Mouse (Mus musculus): ENCODE measurements at regions not wholly inside any gene's neighbourhood (a gene's known extent, or its start where the extent isn't known, plus 50 kb on each side); places are given as distances from the start of the nearest gene placed in this dataset.

- no peak for DNase-seq
Observed at GRCm38 (mm10) chr8:109155489-109155888, 338.3 kb upstream of the Pmfbp1 start.

GRCm38 (mm10) chr8:109156016-109156415 is 337.8 kb upstream of the Pmfbp1 start:
- DNase-seq: no peak

- no peak for DNase-seq
Observed at GRCm38 (mm10) chr8:109172701-109173100, 321.1 kb upstream of the Pmfbp1 start.

- peak; percentile 47 for DNase-seq
Observed at GRCm38 (mm10) chr8:109185558-109186198, 308.1 kb upstream of the Pmfbp1 start.

GRCm38 (mm10) chr8:109187617-109188016 is 306.2 kb upstream of the Pmfbp1 start:
- no peak for DNase-seq

DNA sequence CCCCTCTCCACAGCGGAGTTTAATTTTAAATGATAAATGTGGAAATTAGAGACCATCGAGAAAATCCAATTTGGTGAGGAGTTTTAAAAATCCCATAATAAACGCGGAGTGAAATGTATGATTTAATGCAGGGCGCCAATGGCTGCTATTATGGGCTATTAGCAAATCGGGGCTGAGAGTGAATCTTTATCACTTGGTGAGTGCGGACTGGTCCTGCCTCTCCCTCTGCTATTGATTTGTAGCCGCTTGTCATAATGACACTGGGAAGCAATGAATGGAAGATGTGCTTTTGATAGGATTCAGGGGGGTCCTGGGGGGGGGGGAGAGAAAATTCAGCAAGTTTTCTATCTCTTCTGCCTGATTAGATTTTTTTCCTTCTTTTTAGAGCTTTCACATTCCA is 279.6 kb upstream of the Pmfbp1 start:
- no peak for DNase-seq

GRCm38 (mm10) chr8:109216318-109216717 is 277.5 kb upstream of the Pmfbp1 start:
- DNase-seq: no peak

DNA sequence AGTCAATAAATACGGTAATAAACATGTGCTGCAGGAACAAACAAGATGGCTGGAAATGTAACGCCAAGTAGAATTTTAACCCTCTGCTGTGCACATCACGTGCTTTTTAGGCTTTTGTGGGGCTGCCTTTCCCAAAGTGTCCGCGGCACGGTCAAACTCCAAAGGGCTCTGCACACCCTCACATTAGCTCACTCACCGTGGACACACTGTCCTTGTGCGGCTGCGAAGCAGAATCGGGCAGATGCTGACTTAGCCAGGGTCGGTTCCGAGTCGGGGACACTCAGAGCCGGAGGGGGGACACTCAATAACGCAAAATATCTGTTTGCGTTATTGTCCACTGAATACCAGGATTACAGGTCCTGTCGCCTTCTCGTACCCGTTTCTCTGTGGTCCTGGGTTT is 276.5 kb upstream of the Pmfbp1 start:
- DNase-seq: no peak

GRCm38 (mm10) chr8:109232281-109233234 is 261.3 kb upstream of the Pmfbp1 start:
- no peak for DNase-seq

DNA sequence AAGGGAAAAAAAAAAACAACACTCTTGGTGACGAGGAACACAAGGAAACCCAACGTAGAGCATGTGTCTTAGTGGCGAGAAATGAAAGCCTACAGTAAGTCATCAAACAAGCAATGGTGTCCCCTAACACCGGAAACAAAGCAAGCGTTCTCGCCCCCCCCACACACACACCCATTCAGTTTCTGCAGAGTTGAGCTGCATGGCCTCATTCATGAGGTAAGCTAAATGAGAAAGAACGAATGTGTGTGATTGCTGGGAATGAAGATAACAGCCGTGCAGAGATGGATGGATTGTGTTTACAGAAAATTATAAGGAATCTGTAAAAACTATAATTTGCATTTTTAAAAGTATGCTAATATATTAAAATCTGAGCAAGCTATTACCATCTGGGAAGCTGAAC is 248.3 kb upstream of the Pmfbp1 start:
- DNase-seq: no peak

GRCm38 (mm10) chr8:109247875-109248274 is 246.0 kb upstream of the Pmfbp1 start:
- DNase-seq: no peak

DNA sequence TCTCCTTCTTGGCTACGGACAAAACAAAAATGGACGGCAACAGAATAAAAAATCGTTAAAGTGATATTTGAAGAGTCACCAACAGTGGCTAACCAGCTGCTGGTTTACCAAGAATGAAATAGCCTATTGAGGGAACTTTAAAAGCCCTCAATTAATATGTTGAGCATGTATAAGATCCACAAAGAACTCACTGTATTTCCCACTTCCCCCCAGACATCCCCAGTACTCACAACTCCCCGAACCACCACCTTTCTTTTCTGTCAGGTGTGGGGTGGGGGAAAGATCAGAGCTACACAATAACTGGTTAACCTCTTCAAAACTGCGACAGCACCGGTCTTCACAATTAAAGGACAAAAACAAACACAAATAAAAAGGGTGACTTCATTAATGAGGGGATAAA is 245.5 kb upstream of the Pmfbp1 start:
- DNase-seq: no peak

DNA sequence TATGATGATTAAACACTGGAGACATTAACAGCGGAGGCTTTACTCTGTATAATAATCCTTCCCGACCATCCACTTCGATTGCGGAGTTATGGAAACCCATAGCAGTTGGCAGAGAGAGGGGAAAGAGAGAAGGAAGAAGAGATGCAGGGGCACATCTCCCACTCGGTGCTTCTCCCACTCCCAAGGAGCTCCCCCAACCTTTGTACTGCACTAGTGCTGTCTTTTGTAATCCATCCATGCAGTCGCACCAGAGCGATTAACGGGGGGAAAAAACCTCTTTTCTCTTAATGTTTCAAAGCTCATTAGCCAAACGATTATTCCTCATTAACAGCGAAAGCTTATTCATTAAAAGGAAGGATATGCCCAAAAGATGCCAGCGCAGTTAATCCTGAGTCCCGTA is 244.6 kb upstream of the Pmfbp1 start:
- DNase-seq: no peak

GRCm38 (mm10) chr8:109249691-109250090 is 244.1 kb upstream of the Pmfbp1 start:
- no peak for DNase-seq

GRCm38 (mm10) chr8:109250551-109250950 is 243.3 kb upstream of the Pmfbp1 start:
- DNase-seq: no peak

GRCm38 (mm10) chr8:109251360-109251798 is 242.4 kb upstream of the Pmfbp1 start:
- no peak for DNase-seq

DNA sequence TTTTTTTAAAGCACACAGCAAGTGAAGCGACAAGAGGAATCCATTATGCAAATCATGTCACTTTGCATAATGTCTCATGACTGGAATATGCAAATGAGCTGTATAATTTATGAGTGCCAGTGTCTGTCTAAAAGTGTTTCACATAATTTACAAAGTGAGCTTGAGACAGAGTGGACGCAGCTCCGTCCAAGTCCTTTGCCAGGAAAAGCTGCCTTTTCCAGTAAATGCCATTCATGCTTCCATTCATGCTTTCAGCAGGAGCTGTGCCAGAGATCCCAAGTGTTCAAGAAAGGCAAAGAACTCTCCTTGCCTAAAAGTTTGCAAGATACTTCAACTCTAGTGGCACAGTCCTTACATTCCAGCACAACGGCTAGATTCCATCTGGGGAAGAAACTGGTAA is 241.4 kb upstream of the Pmfbp1 start:
- DNase-seq: no peak

DNA sequence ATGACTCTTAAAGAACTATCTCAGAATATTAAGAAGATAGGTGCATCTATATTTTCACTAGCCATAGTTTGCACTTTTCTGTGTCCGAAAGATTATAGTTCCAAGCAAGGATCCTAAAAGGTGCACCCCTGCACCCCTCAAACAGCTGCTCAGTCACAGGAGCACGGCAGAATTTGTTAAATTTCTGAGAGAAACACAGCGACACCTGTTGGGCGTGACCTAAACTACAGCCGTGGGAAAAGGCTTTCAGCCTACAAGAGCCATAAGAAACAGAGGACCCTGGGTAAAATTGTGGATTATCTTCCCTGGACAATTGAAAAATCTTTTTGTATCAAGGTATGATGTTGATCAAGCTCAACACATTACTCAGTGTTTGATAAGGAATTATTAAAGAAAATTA is 214.7 kb upstream of the Pmfbp1 start:
- DNase-seq: peak; percentile 43

GRCm38 (mm10) chr8:109280540-109280939 is 213.3 kb upstream of the Pmfbp1 start:
- no peak for DNase-seq

- no peak for DNase-seq
Observed at GRCm38 (mm10) chr8:109281598-109281997, 212.2 kb upstream of the Pmfbp1 start.

DNA sequence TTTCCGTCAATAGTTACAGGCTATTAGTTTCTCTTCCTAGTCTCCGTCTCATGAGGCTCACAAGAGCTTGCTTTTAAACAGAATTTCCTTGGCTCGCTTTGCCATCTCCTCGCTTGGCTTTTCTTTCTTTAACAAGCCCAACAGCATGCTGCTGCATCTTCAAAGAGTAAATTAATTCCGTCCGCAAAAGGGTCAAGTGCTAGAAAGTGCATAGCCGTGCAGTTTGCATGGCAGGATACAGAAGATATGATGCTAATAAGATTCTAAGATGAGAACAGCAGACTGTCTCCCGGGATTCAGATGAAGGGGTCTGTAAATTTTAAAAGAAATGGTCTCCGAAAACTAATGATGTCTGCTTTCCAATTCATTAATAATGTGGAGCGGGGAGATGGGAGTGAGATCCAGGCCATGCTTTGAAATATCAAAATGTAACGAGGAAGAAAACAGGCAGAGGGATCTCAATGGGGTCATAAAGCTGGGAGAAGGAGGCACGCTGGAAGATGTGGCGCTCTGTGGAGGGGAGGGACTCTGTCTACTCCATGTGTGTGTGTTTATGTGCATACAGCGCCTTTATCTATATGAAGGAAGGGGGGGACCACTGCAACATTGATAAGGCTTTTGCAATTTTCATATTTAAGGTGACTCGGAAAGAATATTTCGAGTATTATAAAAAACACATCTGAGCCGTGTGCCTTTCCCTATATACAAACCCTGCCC is 183.0 kb upstream of the Pmfbp1 start:
- DNase-seq: no peak

DNA sequence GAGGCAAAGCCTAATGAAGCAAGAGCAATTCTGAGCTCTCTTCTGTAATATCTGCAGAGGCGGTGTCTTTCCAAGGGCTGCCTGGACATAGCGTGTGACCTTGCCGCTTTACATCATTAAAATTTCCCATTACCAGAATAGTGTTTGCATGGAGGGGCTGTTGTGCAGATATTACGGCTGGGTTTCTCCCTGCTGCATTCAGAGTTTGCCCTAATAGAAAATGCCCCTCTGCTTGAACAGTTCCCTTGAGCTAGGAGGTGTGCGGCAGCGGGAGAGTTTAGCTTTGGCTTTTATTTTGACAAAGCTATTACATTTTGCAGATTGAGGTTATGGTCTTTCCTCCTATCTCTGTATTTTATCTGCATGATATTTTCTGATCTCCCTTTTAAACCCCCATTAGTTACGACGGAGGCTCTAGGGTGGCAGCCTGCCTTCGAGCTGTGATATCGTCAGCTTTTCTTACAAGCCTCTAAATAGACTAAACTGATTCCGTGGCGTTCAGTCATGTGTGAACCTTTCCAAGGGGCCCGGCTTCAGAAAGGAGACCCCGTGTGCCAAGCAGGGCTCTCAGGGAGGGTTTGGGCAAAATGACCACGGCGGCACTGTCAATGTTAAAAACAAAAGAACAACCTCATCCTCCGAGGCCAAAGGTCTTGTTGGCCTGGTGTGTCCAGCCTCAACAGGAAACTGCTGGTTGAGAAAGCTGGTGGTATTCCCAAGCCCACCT is 182.2 kb upstream of the Pmfbp1 start:
- no peak for DNase-seq

DNA sequence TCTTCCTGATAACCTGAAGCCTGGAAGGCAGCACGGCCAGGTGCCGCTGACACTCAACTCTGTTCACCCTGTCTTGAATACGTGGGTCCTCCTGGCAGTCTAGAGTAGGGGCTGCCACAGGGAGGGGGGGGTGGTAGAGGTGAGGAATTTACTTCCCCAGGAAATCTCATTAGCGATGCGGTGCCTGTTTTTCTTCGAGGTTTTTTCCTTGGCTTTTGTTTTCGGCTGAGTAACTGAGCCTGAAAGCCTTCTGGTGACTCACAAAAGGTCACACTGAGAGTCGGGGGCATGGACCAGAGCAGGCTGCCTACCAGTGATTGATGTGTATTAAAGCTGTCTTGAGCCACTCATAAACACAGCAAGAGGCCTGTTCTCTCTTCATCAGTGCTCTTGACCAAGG is 181.1 kb upstream of the Pmfbp1 start:
- DNase-seq: no peak
